ENCODE assay signal across 10 mouse cellular contexts in the genomic region with DNA sequence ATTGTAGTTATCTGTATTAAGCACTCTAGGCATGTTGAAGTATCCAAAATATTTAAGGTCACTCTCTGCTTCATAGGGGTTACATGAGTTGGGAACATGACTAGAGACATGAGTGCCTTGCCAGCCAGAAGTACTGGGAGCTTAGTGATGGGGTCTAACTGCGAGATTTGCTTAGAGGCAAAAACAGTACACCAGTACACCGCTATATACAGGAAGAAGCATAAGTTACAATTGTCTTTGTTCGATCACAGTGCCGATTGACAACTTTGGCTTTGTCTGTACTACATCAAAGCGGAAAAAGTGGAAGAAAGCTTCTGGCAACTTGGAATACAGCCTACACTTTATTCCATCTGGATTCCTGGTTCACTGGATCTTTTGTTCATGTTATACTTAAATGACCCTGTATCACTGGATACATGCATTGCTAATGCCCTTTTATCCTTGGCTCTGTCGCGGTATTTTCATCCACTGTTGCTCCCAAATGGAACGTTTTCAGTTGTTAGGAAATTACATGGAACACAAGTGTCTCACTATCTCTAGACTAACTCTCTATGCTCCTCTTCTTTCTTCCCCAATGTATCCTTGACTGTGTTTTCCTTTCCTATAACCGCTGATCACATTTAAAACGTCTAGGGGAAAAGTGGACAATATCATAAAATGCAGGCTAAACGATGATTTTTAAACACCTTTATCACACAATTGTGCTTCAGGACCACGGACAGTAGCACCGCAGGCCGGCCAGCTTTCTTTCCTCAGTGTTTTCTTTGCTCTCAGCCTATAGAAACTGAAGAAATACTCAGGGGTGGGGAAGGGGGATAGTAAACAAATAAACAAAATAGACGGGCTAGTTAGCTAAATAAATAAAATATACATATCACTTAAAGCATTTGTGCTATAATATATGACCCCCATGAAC. TPM values are rescaled to one million over a fixed set of nuclear protein-coding genes. Genes with fewer than 3 reads are reported as not detected.
DNase-seq lines count a peak whose midpoint lies in the region; ATAC-seq and TF ChIP-seq lines count a peak whose summit lies in the region.
"Had no signal": no experiment of that assay in that cellular context is flagged by ENCODE, and none has a peak within 500 bp of the region (broad histone marks: within the 10 kb centered on the region; RNA-seq: fewer than 3 reads in every experiment).

No protein-coding gene starts in this region.

- no peaks in the 10 kb centered on the region for H3K9me3 ChIP-seq in heart, embryonic 16.5 days (replicated peaks; ENCODE audit: control insufficient read depth, low read length)
- H3K9me3 ChIP-seq in heart, postnatal 0 days (replicated peaks; ENCODE audit: control insufficient read depth, low read length) = no peaks in the 10 kb centered on the region
- no peaks in the 10 kb centered on the region for H3K9me3 ChIP-seq in midbrain, embryonic 13.5 days

- H3K27ac ChIP-seq in heart, embryonic 16.5 days (ENCODE audit: low read length) = no peak overlapping the region
- H3K27ac ChIP-seq in heart, postnatal 0 days (ENCODE audit: low read depth) = no peak overlapping the region
- peak overlapping the region; percentile 97 for H3K27ac ChIP-seq in midbrain, embryonic 13.5 days

- no peak for TF ChIP-seq EP300 in heart, postnatal 0 days (IDR thresholded peaks at IDR 0.05; ENCODE audit: low read depth)

- no peak overlapping the region for H3K4me3 ChIP-seq in heart, embryonic 16.5 days (ENCODE audit: low read length)
- H3K4me3 ChIP-seq in heart, postnatal 0 days (ENCODE audit: low read depth, low read length) = no peak overlapping the region
- peak overlapping the region; percentile 60 for H3K4me3 ChIP-seq in midbrain, embryonic 13.5 days (replicated peaks)

- no peak for DNase-seq in heart, postnatal 36 days
- DNase-seq in brain, adult 2 months (ENCODE audit: low read depth, low spot score) = peak; percentile 19
- DNase-seq in heart, postnatal 0 days (ENCODE audit: low spot score) = no peak
- DNase-seq in left cerebral cortex, postnatal 36 days (ENCODE audit: low spot score in 2 of 2) = no peak
- DNase-seq in gastrocnemius, postnatal 14 days = no peak
- DNase-seq in thymus, postnatal 25 days = no peak

- no peak for TF ChIP-seq CTCF in heart, postnatal 0 days (IDR thresholded peaks at IDR 0.05; ENCODE audit: low read depth)

- H3K9ac ChIP-seq in heart, embryonic 16.5 days (ENCODE audit: low read length) = no peak overlapping the region
- no peak overlapping the region for H3K9ac ChIP-seq in heart, postnatal 0 days (replicated peaks; ENCODE audit: low read depth, low read length)
- H3K9ac ChIP-seq in midbrain, embryonic 13.5 days (replicated peaks) = peak overlapping the region; percentile 82

- WGBS in heart, embryonic 16.5 days = 17% methylated on average over 15 of the region's 15 CpGs
- WGBS in heart, postnatal 0 days = 15% methylated on average over 15 of the region's 15 CpGs
- 7% methylated on average over 15 of the region's 15 CpGs for WGBS in midbrain, embryonic 13.5 days

- ATAC-seq in heart, embryonic 16.5 days (replicated peaks; ENCODE audit: extremely low read depth, insufficient read depth, low FRiP score) = no peak
- no peak for ATAC-seq in heart, postnatal 0 days (ENCODE audit: insufficient read depth, low read depth)
- peak; percentile 27 for ATAC-seq in midbrain, embryonic 13.5 days

- H3K4me1 ChIP-seq in heart, embryonic 16.5 days (ENCODE audit: control insufficient read depth, insufficient read depth, low read length) = no peaks in the 10 kb centered on the region
- H3K4me1 ChIP-seq in heart, postnatal 0 days (ENCODE audit: control insufficient read depth, insufficient read depth) = no peaks in the 10 kb centered on the region
- peaks cover 39% of the 10 kb centered on the region for H3K4me1 ChIP-seq in midbrain, embryonic 13.5 days (replicated peaks)

- intact Hi-C loops in heart, postnatal 36 days (cut with DNase I) = no loop called here
- intact Hi-C loops in left cerebral cortex, postnatal 36 days (cut with DNase I) = no loop called here
- intact Hi-C loops in gastrocnemius, postnatal 14 days (cut with DNase I; ENCODE audit: low total_unique reads) = no loop called here

- no peaks in the 10 kb centered on the region for H3K36me3 ChIP-seq in heart, embryonic 16.5 days (ENCODE audit: control insufficient read depth, insufficient read depth)
- no peaks in the 10 kb centered on the region for H3K36me3 ChIP-seq in heart, postnatal 0 days (replicated peaks; ENCODE audit: control insufficient read depth, insufficient read depth, low read length)
- no peaks in the 10 kb centered on the region for H3K36me3 ChIP-seq in midbrain, embryonic 13.5 days
- H3K36me3 ChIP-seq: G1E had no signal

- H3K27me3 ChIP-seq in heart, embryonic 16.5 days (ENCODE audit: control insufficient read depth, insufficient read depth, low read length) = peaks cover 6% of the 10 kb centered on the region
- H3K27me3 ChIP-seq in heart, postnatal 0 days (ENCODE audit: control insufficient read depth, insufficient read depth, low read length) = 0 out of 2 replicates have a peak, but pooled peaks cover 5% of the 10 kb centered on the region
- no peaks in the 10 kb centered on the region for H3K27me3 ChIP-seq in midbrain, embryonic 13.5 days

- H3K4me2 ChIP-seq in heart, embryonic 16.5 days (ENCODE audit: low read depth, low read length) = peak overlapping the region; percentile 85
- H3K4me2 ChIP-seq in heart, postnatal 0 days (ENCODE audit: low read depth, low read length) = peak overlapping the region; percentile 85; the same call in 1 of the 2 replicates
- H3K4me2 ChIP-seq in midbrain, embryonic 13.5 days (replicated peaks) = peak overlapping the region; percentile 57

RNA-seq across cellular contexts. Expression of a gene that starts 0.9 kb away (rescaled TPM):
- polyA plus RNA-seq in heart, embryonic 16.5 days (2015; fragmentation: Nextera tagmentation; extraction: Ambion mirVana) = 0.94 and 1.2 TPM in 2 replicates
- not detected for total RNA-seq in heart, postnatal 36 days (2021)
- 0.23 TPM in 1 of 2 replicates, not detected in the other for total RNA-seq in heart, postnatal 0 days (2014; rRNA removed; ENCODE audit: low replicate concordance)
- polyA plus RNA-seq in heart, postnatal 0 days (2015; fragmentation: Nextera tagmentation; extraction: Ambion mirVana) = 0.22 and 0.23 TPM in 2 replicates
- 125 and 137 TPM in 2 replicates for polyA plus RNA-seq in midbrain, embryonic 13.5 days (2015; fragmentation: Nextera tagmentation; extraction: Ambion mirVana)
- 100 to 1,000 TPM; 115 to 122 TPM for total RNA-seq in left cerebral cortex, postnatal 36 days (2021)
- total RNA-seq in gastrocnemius, postnatal 14 days (2021) = under 1 TPM; 0.10 to 0.22 TPM
- total RNA-seq: hematopoietic stem cell, adult 5-6 weeks had no signal
- polyA plus RNA-seq: G1E had no signal

Comparison
In these comparisons a context has a peak if more than half of its experiments do, and no peak if none do; other contexts are left out.
1. RNA of a gene that starts 0.9 kb away (total RNA-seq): 115 to 122 TPM in left cerebral cortex, postnatal 36 days; 0.10 to 0.22 TPM in gastrocnemius, postnatal 14 days, not detected in heart, postnatal 36 days and 0.23 TPM in heart, postnatal 0 days; every median in the first group is over 10 times any median in the second.
2. Peak in every context shown above with its lines, with median percentiles within 50 percentile points of each other: H3K4me2 ChIP-seq.